Mouse (Mus musculus): ENCODE data around the gene Nhlh1. TPM values are rescaled to one million over a fixed set of nuclear protein-coding genes. Genes with fewer than 3 reads are reported as not detected.

Nhlh1 gene
- total RNA-seq, 1 experiment from 2014 or later = not detected

DNA sequence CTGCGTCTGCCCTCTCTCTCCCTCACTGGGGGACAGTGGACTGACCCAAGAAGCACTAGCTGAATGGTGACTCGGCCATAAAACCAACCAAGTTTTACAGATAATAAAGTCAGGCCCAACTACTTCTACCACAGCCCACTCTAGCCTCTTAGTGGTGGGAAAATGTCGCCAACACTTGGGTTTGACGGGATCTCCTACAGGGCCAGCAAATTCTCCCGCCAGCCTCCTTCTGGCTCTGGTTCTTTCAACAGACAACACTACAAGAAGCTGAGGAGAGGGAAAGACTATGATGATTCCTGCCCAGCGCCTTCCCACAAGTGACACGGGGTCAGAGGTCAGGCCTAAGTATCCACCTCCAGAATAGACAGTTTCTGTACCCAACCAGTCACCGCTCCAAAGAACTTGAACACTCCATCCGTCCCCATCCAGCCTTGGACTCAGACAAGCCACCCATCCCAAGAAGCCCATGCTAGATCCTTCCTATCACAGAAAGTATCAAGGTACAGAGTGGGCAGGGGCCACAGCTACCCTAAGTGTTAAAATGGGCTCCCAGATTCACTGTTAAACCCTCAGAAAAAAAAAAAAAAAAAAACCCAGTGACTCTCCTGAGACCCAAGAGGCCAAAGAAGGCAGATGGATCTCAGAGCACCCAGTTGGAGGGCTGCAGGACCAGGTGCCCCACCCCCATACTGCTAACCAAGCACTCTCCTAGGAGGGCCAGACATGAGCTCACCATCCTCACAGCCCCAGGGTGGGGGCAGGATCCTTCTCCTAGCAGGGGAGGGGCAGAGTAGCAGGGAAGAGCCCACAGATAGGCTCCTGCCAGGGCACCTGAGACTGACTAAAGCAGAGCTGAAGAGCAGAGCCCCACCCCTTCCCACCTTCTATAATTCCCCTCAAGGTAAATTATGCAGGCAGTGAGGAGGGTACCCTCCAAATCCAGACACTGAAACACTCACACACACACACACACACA is 38.7 kb downstream of the Nhlh1 start:
- ATAC-seq (replicated peaks; ENCODE audit: low read depth, poor library complexity, severe bottlenecking) = no peak

DNA sequence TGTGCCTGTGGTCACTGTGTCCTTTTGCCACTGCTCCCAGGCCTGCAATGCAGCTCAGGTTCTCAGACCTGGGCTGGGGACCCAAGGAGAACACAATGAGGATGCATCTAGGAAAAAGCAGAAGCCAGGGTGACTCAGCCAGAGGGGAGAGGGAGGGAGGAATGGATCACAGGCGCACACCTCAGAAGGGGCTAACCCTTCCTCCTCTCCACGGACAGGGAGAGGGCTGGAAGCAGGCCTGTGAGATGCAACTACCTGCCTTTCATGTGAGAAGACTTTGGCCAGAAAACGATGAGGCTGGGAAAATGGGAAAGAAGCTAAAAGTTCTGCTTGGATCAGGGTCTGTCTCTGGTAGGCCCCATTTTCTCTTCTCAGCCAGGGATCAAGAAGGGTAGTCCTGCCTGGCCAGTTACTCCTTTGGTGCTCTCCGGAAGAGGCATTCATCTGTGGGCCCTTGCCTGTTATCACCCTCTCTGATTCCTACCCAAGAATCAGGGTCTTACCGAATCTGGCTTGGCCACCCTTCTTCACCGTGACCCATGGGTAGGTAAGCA is 39.8 kb downstream of the Nhlh1 start:
- peak; percentile 40; the same call in 1 of the 2 replicates for ATAC-seq (replicated peaks; ENCODE audit: low read depth, poor library complexity, severe bottlenecking)

DNA sequence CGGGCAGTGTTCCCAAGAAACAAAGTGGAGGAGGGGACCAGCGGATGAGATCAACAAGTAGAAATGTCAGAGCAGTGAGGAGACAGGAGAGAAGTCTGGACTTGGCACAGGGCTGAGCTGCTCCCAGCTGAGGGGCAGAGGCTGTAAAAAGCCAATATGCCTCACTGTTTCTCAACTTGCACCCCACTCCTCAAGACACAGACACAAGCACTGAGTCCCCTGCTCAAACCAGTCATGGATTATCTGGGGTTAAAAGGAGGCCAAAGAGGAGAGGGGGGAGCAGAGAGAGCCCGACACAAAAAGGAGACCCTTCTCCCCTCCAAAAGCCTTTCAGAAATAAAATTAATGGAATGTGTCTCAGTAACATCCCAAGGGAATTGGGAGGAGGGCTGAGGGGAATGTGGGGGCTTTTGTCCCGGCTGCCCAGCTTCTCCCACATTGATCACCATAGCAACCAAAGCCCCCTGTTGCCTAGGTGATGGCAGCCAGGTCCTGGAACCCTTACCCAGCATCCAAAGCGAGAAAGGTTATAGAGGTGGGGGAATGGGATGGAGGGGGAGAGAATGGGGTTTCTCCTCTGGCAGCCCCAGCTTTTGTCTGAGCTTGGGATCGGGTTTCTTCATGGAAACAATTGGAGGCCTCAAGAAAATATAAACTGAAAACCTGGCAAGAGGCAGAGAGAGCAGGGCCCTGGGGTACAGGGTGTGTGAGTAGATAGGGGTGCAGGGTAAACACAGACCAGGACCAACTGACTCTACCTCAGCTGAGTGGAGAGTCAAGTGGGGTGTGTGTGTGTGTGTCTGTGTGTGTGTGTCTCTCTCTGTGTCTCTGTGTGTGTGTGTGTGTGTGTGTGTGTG is 40.5 kb downstream of the Nhlh1 start:
- no peak for ATAC-seq (replicated peaks; ENCODE audit: low read depth, poor library complexity, severe bottlenecking)

DNA sequence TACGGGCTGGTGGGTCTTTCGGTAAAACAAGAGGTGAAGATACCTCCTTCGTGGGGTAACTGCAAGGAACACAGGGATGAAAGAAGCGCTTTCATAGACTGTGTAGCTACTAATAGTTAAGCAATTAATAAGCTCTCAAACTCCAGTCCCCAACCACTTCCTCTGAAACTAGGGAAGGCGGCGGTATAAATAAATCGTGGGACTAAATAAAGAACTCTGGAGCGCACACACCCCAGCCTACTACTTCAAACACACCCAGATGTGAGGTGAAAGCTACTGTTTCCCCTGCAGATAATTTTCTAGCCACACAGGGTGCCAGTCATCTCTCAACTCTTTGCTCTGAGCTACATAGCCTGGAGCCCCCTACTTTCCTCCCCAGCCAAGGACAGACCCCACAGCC is 41.3 kb downstream of the Nhlh1 start:
- ATAC-seq (replicated peaks; ENCODE audit: low read depth, poor library complexity, severe bottlenecking) = peak; percentile 45

DNA sequence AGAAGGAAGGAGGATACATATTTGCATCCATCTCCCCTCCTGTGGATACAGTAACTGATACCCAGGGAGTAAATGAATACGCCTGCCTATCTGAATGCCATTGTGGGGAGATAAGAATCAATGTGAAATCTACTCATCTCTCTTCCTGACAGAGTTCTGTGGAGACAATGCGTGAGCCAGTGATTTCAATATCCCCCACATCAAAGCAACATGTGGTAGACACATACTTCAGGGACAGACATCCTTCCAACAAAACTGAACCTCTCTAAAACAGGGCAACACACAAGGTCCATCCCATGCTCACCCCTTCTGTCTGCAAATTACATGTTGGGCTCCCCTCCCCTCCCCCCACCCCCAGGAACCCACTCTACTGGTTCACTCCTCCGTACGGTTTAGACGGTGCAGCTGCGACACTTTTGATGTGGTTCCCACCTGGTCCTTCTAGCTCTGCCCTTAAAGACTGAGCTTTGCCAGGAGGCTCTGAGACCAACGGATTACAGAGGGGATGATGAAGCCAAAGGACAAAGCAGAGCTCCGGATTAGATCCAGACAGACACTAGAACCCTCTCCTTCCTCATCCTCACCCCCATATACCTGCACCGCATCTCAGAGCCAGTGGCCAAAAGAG is 41.9 kb downstream of the Nhlh1 start:
- ATAC-seq (replicated peaks; ENCODE audit: low read depth, poor library complexity, severe bottlenecking) = no peak

DNA sequence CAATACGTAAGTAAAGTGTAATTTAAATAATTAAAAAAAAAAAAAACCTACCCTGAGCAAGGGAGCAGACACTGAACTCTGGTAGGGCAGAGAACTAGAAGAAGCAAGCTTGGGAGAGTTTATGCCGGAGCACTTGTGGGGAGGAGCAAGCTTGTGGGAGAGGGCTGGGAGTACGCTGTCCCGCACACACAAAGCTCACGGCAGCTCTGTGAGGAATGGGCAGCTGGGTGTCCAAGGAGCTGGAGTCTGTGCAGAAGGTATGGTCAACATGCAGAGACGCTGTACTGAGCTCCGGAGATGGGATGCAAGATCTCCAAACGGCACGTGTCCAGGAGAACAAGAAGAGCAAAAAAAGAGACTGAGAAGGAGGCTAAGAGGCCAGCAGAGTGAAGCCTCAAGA is 42.6 kb downstream of the Nhlh1 start:
- ATAC-seq (replicated peaks; ENCODE audit: low read depth, poor library complexity, severe bottlenecking) = no peak

DNA sequence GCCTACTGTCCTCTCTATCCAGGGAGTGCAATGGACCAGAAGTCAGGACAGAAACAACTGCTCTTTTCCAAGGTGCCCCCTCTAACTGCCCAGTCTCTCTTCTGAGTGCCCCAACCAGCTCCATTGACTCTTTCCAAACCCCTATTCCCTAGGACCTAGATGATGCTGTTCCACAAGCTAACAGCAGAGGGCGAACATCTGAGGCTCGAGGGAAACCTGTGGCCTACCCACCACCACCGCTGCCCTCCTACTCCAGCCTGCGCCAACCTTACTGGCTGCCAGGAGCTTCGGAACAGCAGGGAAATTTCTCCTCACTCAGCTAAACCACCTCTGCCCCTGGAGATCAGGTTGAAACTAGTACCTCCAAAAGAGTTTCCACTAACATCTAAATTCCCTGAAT is 45.3 kb downstream of the Nhlh1 start:
- ATAC-seq (replicated peaks; ENCODE audit: low read depth, poor library complexity, severe bottlenecking) = peak; percentile 89

DNA sequence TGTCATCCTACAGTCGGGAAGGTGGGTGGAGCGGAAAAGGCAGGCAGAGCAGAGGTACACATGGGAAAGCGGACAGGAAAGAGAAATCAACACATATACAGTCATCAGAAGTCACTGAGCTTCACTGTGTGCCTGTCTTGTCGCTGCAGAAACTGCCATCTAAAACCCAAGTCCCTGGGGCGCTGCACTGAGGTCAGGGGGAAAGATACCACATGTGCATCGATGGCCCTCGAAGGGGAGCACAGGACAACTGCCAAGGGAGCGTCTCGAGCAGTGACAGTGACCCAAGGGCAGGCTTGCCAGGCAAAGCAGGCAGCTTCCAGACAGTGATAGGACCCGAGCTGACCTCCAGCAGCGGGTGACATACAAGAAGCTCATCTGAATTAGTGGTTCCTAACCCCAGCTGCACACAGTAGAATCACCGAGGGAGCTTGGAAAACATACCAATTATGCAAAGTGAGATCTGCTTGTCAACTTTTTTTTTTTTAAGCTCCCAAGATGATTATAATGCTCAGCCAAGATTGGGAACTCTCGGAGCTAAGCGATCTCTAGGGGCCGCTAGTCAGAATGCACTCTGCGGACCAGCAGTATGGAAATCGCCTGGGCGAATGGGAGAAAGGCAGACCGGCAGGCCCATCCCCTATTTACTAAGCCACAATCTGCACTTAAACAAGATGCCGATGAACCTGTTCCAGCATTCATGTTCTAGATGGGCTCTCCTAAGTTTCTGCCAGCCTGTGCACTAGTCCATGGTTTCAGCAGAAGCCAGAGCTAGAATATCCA is 47.1 kb downstream of the Nhlh1 start:
- ATAC-seq (replicated peaks; ENCODE audit: low read depth, poor library complexity, severe bottlenecking) = no peak

DNA sequence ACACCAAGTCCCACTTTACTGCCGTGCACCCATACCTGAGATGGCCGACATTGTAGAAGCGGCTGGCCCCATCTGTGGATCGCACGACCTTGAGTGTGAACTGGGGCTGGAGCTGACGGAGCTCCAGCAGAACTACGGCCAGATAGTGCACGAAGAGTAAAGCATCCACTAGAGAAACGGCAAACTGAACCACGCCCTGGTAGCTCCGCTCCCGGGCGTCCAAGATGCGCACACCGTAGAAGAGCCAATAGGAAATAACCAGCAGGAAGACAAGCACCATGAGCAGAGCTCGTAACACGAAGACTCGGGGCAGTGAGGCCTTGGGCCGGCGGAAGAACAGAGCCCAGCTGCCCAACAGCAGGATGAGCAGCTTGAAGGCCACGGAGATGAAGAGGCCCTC is 48.0 kb downstream of the Nhlh1 start:
- ATAC-seq (replicated peaks; ENCODE audit: low read depth, poor library complexity, severe bottlenecking) = no peak

DNA sequence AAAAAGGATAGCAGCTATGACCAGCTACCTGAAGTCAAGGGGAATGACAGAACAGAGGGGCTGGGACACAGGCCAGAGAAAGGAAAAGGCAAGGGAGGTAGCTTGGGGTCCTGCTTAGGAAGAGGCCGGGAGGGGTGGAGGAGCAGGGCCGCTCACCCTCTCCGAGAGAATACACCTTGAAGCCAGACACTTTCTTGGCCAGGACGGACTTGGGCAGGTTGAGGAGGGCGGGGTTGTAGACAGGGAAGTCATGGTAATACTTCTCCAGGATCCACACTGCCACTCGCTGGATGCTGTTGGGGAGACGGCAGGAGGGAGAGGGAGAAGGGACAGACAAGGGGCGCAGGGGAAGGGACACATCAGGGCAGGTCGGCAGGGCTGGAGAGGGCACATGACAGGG is 49.0 kb downstream of the Nhlh1 start:
- ATAC-seq (replicated peaks; ENCODE audit: low read depth, poor library complexity, severe bottlenecking) = no peak

DNA sequence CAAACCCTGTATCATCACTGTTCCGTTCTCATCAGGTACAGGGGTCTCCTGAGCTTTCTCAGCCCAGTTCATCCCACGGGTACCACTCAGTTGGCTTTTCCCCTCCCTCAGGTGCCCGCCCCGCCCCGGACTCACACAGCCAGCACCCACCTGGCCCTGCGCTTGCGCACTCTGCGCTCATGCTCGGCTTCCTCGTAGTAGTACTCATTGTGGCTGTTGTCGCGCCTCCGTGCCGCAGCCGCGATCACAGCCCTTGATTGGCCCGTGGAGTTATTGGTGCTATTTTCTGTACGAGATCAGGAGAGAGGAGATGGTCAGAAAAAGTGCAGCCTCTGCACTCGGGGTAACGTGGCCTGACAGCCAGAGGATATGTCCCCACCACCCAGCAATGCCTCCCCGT is 49.6 kb downstream of the Nhlh1 start:
- ATAC-seq (replicated peaks; ENCODE audit: low read depth, poor library complexity, severe bottlenecking) = no peak

Other genes starting within 250 kb of the Nhlh1 start
- gene Cd84, start 217.9 kb downstream of the Nhlh1 start, total RNA-seq (2017) = 63.3 and 80.2 TPM in 2 replicates
- 1.8 and 2.6 TPM in 2 replicates for gene Gm10521, start 161.9 kb downstream of the Nhlh1 start, total RNA-seq (2017)
- 0.10 and 0.87 TPM in 2 replicates for gene Slamf6, start 140.1 kb downstream of the Nhlh1 start, total RNA-seq (2017)
- 3.0 and 3.2 TPM in 2 replicates for gene Vangl2, start 29.1 kb downstream of the Nhlh1 start, total RNA-seq (2017)
- gene Copa, start 25.0 kb upstream of the Nhlh1 start, total RNA-seq (2017) = 137 and 144 TPM in 2 replicates
- 24.3 and 25.1 TPM in 2 replicates for gene Ncstn, start 25.2 kb upstream of the Nhlh1 start, total RNA-seq (2017)
- gene Pex19, start 69.2 kb upstream of the Nhlh1 start, total RNA-seq (2017) = 37.1 and 42.2 TPM in 2 replicates
- gene Dcaf8, start 90.5 kb upstream of the Nhlh1 start, total RNA-seq (2017) = 157 and 167 TPM in 2 replicates
- 5.8 and 10.1 TPM in 2 replicates for gene Pea15a, start 149.2 kb upstream of the Nhlh1 start, total RNA-seq (2017)
- gene Casq1, start 162.3 kb upstream of the Nhlh1 start, total RNA-seq (2017) = 0.23 TPM in 1 of 2 replicates, not detected in the other
- not detected in 2 replicates for gene Atp1a4, start 200.8 kb upstream of the Nhlh1 start, total RNA-seq (2017)
- gene Igsf8, start 204.1 kb upstream of the Nhlh1 start, total RNA-seq (2017) = 18.2 and 20.0 TPM in 2 replicates
- gene Atp1a2, start 240.5 kb upstream of the Nhlh1 start, total RNA-seq (2017) = not detected in 2 replicates